Mouse (Mus musculus): ENCODE measurements around the gene Gpbp1. TPM values are rescaled to one million over a fixed set of nuclear protein-coding genes. Genes with fewer than 3 reads are reported as not detected.

The Gpbp1 gene
- total RNA-seq, 2 experiments from 2014 or later: 46.3 to 53.5 TPM

DNA sequence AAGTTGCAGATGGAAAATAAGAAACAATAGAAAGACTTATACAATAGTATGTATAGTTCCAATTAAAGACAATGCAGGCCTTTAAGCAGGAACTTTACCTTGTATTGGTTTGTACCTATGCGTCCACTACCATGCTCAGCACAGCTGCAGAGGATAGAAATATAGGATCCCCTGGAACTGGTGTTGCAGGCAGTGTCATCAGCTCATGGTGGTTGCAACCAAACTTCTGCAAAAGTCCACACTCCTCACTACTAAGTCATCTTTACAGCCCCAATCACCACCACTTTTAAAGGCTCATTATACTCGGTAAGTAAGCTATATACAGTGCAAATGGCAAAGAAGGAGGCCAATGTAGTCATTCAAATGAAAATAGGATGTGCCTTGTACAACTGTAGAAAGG lies 12.2 kb downstream of the Gpbp1 start:
- intact Hi-C loops (cut with DNase I): no loop called here
- DNase-seq (ENCODE audit: low spot score): no peak

DNA sequence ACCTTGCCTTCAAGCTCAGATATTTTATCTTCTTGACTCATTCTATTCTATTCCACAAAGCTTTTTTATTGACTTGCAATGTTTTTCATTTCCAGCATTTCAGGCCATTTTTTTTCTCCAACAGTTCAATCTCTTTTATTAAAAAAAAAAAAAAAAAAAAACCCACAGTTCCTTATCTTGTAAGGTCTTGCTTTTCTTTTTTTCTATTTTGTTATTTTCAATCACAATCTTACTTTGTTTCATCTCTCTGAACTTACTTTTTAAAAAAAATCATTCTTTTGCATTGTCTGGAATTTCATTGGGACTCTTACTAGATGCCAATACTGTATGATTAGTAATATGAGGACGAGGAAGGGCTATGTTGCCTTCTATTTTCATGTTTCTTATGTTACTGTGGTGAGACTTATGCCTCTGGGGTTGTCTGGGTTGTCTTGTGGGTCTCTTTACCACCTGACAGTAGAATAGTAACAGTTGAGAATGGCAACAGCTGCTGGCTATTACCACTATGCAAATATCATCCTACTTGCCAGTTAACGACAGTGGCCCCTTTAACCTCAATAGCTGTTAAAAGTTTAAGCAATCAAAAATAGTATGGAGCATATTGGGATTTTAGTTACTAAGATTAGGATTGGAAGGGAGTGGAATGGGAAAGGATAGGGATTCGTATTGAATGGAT lies 19.2 kb downstream of the Gpbp1 start:
- intact Hi-C loops (cut with DNase I): no loop called here
- no peak for DNase-seq (ENCODE audit: low spot score)

DNA sequence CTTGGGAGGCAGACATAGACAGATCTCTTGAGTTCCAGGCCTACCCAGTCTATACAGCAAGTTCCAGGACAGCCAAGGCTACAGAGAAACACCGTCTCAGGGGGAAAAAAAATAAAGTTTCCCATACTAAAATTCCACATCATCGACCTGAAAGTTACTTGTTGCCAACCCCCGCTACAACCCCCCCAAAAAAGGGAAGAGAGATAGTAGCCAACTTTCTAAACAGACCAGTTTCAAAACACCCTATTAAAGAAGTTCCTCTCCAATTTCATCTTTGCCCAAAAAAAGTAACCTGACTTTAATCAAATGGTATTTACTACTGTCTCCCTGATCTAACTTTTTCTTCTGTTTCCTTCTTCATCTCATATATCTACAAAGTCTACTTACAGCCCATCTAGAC lies 22.6 kb downstream of the Gpbp1 start:
- intact Hi-C loops (cut with DNase I): no loop called here
- DNase-seq (ENCODE audit: low spot score): no peak

DNA sequence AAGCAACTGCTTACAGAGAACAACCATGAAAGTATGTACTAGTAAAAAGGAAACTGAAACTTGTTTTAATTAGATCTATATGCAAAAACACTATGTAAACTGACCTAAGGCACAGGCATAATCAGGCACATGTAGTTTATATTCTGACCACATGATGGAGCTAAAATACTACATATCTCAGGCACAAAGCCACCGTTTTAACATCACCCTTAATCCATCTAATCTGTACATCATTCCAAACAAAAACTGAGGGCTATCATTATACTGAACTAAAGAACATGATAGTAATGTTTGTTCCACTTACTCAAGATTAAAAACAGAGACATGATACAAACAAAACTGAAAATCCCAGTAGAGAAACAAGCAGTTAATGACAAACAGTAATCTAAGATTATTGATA lies 28.5 kb downstream of the Gpbp1 start:
- no peak for DNase-seq (ENCODE audit: low spot score)
- intact Hi-C loops (cut with DNase I): loop anchor here (2.0 kb wide), 1 partner anchor 281 kb away; no protein-coding TSS in a partner anchor

DNA sequence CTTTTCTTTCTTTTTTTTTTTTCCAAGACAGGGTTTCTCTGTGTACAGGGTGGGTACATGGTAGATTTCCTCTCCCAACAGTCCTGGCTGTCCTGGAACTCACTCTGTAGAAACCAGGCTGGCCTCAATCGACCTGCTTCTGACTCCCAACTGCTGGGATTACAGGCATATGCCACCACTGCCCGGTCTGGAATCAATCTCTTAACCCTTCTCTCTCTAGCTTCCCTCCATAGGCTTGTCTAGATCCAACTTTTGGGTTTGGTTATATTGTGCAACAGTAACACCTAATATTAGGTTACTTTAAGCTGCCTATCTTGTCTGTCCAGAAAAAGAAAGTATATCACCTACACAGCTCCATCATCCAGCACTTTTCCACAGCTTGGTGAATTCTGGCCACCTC lies 33.1 kb downstream of the Gpbp1 start:
- DNase-seq (ENCODE audit: low spot score): no peak
- intact Hi-C loops (cut with DNase I): loop anchor here (10.0 kb wide), 1 partner anchor 808 kb away; no protein-coding TSS in a partner anchor

DNA sequence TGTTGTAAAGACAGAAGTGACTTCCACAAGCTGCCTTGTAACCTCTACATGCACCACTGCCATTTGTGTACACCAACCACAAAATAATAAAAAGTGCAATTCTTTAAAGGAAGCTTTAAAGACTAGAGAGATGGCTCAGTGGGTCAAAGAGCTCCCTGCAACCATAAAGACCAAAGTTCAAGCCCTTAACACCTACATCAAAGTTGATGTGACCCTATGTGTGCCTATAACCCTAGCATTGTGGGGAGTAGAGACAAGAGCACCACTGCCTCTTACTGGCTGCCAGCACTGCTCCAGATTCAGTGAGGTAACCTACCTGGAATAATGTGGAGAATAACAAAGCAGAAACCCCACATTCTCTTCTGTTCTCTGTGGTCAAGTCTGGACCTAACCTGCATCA lies 45.6 kb downstream of the Gpbp1 start:
- no peak for DNase-seq (ENCODE audit: low spot score)
- intact Hi-C loops (cut with DNase I): no loop called here

DNA sequence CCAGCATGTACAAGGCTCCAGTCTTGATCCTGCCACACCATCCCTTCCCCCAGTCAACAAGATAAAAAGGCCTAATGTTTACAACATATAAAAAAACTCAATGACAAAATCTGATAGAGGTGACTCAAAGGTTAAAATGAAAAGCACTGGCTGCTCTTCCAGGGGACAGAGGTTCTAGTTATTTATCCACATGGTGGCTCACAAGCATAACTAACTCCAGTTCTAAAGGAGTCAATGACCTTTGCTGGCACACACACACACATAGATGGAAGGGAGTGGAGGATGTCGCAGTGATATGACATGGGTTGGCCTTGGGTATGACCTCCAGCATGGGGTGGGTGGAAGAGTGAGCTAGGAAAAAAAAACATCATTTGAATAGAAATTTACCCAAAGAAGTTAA lies 58.7 kb downstream of the Gpbp1 start:
- no peak for DNase-seq (ENCODE audit: low spot score)
- intact Hi-C loops (cut with DNase I): no loop called here

DNA sequence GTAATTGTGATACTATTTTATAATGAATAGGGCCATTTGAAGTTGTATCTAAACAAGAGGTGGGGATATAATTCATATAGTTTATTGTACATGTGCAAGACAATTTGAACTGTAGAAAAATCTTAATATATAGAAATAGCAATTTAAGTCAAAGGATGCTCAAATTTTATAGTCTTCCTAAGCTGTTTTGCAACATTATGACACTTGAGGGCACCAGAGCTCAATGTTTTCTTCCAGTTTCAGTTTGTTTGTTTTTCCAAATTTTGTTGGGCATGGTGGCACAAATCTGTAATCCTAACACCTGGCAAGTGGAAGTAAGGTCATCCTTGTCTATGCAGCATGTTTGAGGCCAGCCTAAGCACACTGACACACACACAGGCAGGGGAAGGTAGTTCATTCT lies 68.6 kb downstream of the Gpbp1 start:
- no peak for DNase-seq (ENCODE audit: low spot score)
- intact Hi-C loops (cut with DNase I): no loop called here

DNA sequence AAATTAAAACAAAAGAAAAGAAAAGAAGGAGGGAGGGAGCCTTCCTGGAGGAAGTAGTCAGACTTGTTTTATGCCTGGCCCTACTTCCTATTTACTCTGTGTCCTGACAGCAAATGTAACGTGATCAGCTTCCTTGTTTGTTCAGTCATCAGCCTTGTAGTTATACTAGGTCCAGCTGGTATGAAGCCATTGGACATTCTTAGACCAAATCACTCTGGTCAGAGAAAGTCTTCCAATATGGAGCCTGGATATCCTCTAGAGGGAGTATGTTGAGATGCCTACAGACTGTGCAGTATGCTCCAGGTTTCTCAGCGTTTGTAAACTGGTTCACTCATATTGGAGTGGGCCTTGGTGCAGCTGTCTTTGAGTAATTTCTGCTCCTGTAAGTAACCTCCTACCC lies 71.8 kb downstream of the Gpbp1 start:
- no peak for DNase-seq (ENCODE audit: low spot score)
- intact Hi-C loops (cut with DNase I): loop anchor here (10.0 kb wide), 1 partner anchor 1353 kb away; no protein-coding TSS in a partner anchor

DNA sequence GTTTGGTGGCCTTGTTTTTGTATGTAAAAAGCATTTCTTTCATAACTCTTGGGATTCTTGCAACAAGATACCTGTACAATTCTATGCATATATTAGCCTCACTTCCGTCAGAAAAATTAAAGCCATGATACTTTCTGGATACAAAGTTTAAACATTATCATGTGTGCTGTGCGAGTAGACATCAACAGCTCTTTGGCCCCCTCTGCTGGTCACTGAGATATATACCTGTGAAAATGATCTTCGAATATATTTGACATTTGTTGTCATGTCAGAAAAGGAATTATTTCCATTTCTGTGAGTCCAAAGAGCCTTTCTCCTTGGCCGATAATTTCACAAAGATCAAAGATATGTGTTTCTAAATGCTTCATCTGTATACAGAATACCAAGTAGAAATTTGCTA lies 76.8 kb downstream of the Gpbp1 start:
- intact Hi-C loops (cut with DNase I): loop anchor here (1.0 to 10.0 kb wide), 4 partner anchors 176 to 1348 kb away; no protein-coding TSS in a partner anchor

DNA sequence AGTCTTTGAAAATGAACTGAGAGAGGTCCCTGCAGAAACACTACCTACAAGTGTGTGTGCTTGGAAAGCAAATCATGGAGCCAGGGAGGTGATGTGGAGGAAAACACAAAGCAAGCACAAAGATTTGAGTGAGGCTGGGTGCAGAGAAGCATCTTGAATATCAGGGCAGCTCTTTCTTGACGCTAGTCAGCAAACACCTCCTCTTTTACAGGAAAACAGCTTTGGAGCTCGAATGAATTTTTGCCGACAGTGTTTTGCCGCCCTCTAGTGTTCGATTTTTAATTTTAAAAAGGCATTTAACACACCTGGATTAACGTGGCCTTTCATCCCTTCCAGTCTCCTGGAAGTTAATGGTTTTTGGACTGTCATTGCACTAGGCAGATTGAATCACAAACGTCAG lies 79.1 kb downstream of the Gpbp1 start:
- DNase-seq (ENCODE audit: low spot score): no peak
- intact Hi-C loops (cut with DNase I): loop anchor here (1.0 to 10.0 kb wide), 4 partner anchors 174 to 1346 kb away; no protein-coding TSS in a partner anchor

More for the DNA sequence above, 76.8 kb downstream of the Gpbp1 start:
- no peak for DNase-seq (ENCODE audit: low spot score)

DNA sequence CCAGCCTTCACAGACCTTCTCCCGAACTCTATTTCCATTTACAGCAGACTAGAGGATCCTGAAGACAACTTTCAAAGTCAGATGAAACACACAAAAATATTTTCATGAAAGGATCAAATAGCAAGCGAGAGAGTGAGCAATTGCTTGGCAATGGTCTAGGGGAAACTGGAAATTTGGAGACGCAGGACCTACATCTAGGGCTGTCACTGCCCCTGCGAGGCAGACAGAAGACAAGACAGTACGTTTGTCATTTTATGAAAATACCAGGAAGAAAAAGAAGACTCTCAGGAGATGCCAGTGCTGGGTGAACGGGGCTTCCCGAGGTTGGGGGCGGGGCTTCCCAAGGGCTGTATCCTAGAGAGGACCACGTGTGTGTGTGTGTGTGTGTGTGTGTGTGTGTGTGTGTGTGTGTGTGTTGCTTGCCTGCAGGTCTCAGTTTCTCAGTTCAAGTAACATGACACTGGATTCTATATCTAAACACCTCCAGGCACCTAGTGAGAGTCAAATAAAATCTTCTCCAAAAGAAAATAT lies 83.0 kb downstream of the Gpbp1 start:
- intact Hi-C loops (cut with DNase I): no loop called here
- DNase-seq (ENCODE audit: low spot score): no peak

DNA sequence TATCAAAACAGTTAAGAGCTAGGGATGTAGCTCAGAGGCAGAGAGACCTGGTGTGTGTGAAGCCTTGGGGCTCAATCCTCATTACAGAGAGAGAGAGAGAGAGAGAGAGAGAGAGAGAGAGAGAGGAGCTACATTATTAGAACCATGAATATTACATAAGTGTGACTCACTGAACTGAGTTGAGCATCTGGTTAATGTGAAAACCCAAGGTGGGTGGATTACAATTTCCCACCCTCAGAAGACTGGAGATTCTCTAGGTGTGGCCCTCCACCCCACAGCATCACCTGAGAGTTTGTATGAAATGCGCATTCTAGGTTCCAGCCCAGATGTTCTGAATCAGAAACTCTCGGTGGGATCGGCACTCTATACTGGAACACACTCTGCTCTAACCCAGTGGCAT lies 84.0 kb downstream of the Gpbp1 start:
- no peak for DNase-seq (ENCODE audit: low spot score)
- intact Hi-C loops (cut with DNase I): no loop called here

DNA sequence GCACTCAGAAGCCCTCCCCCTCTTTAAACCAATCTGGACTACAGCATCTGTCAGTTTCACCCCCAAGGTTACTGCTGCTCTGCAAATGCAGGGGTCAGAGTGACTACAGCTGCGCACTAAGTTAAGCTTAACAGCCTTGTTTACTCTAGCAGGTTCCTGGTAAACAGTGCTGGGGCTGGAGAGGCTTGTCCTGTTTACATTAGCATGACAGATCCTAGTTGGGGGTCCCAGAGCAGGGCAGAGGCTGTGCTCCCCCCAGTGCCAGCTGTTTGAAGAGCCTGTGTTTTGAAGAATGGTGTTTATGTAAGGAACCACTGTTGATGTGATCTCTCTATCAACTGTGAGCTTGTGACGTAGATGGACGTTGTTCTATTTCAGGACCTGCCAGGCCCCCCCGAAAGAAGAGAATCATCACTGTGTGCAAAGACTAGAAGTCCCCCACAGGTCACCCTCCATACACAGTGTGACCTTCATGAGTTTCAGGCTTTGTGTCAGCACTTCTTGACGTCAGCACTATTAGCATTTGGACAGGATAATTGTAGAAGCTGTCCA lies 92.2 kb downstream of the Gpbp1 start:
- intact Hi-C loops (cut with DNase I): no loop called here

DNA sequence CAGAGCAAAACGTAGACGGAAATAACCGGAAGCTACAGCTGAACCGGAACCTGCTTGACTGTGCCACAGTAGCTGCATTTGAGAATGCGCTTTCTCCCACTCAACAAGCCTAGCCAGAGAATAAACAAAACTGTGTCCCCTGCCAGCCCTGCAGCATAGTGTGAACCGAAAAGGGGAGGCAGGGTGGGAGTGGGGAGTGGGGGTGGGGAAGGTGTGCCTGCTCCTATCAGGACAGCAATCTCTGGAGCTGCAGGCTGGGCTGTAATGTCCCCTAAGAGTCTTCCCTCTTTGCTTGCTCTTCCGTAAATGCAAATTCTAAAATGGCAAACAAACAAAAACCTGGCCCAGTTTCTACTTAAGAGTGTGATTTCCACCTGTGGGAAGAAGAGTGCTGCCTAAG lies 92.8 kb downstream of the Gpbp1 start:
- DNase-seq (ENCODE audit: low spot score): no peak
- intact Hi-C loops (cut with DNase I): no loop called here

More for the DNA sequence above, 92.2 kb downstream of the Gpbp1 start:
- no peak for DNase-seq (ENCODE audit: low spot score)

DNA sequence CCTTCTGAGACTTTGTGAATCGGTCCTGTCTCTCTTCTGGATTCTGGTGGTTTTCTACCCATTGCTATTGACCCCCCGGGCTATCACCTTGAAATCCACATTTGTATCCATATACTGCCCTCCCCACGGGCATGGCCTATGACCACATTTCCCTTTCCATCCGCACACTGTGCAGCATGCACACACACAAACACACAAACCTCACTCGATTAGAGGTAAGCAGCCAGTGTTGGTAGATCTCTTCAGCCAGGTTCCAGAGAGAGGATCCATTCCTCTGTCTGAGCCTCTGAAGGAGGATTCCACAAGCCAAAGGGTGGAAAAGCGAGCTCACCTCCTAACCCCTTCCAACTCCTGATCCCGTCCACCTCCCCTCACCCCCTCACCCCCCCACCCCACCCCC lies 94.4 kb downstream of the Gpbp1 start:
- intact Hi-C loops (cut with DNase I): no loop called here
- DNase-seq (ENCODE audit: low spot score): no peak

DNA sequence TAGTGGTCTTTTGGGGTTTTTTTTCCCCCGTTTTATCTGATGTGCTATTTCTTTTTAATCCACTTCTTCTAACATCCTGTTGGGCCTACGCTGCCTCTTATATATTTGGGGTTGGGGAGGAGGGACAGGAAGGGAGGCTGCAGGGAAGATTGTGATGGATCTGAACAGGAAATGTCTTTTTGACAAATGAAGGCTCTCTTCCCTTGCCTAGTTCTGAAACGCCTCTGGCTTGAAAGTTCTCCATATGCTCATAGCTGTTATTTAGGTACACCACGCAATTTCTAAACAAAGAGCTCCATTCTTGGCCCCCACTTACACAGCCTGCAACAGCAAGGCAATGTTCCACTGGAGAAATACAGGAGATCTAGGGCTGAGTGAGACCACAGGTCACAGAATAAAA lies 95.0 kb downstream of the Gpbp1 start:
- intact Hi-C loops (cut with DNase I): no loop called here
- DNase-seq (ENCODE audit: low spot score): no peak

DNA sequence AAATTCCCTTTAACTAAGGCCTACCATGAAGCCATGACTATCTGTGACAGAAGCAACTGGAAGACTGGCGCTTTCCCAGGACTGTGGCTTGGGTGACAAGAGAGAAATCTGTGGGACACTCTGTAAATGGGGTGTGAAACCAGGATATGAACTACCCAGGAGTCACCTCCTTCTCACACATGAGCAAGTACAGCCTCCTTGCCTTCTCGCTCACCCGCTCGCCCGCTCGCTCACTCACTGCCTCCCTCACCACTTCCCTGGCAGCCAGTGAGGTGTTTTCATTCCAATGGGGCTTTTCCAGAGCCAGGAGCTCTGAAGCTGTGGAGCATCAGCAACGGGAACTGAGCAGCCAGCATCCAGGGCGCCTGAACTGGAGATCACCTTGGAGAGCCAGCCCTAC lies 95.6 kb downstream of the Gpbp1 start:
- intact Hi-C loops (cut with DNase I): no loop called here
- DNase-seq (ENCODE audit: low spot score): no peak

DNA sequence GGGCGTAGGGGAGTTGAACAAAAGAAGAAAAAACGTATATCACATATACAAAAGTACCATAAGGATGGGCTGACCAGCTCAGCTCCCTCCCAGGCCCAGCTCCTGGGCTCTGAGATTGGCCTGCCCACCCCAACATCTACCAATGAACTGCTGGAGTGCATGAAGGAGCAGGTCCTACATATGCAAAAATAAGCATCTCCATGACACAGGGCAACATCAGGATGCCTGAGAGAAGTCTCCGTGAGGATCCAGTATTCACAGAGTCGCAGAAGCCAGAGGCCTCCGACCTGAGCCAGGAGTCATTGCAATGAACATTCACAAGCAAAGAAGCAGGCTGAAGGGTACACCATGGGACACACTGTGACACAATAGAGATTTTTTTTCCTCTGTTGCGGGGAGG lies 96.5 kb downstream of the Gpbp1 start:
- intact Hi-C loops (cut with DNase I): no loop called here

DNA sequence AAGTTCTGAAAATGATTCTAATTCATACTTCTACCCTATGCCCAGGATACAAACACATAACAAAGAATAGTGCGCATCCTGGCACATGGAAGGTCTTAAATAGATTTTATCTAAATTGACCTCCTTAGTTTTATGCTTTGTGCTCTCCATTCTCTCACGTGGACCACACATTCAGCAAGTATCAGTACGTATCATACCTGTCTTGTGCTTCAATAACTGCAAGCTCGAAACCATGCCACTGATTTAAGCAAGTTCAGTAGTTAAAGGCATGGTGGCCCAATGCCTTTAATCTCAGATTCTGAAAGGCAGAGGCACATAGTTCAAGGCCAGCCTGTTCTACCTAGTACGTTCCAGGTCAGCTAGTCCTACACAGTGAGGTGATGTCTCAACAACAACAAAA lies 98.5 kb downstream of the Gpbp1 start:
- intact Hi-C loops (cut with DNase I): no loop called here
- no peak for DNase-seq (ENCODE audit: low spot score)

More for the DNA sequence above, 96.5 kb downstream of the Gpbp1 start:
- DNase-seq (ENCODE audit: low spot score): no peak

DNA sequence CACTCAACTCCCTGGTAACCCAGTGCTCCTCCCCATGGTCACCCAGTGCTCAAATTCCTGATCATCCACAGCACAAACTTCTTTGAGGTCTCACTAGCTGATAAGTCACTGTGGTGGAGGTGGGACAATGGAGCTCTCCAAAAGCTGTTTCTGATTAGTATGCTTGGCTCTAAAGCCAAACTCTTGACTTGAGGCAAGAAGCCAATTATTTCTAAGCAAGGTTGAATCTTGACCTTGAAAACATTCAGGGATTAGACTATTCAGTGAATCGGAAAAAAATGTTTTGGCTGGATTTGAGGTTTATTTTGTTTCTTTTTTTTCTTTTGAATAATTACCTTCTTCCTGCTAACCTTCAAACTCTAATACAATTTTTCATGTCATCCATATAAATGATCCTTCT lies 98.9 kb downstream of the Gpbp1 start:
- intact Hi-C loops (cut with DNase I): no loop called here
- DNase-seq (ENCODE audit: low spot score): no peak
